Mouse (Mus musculus) MEL (cell line): ENCODE measurements at regions not wholly inside any gene's neighbourhood (a gene's known extent, or its start where the extent isn't known, plus 50 kb on each side); places are given as distances from the start of the nearest gene placed in this dataset.

Experiments
- DNase-seq: peaks from one replicate; pipeline ENCODE4 v3.0.0; 2011; ENCODE audit warnings: low read depth, low spot score
- H3K27ac ChIP-seq: 2 replicates; pipeline ENCODE4 v1.5.1; 2012; ENCODE audit warnings: low read depth, mild to moderate bottlenecking, control low read depth, low read length, moderate library complexity; ENCODE audit not compliant: control insufficient read depth
- H3K27me3 ChIP-seq, 2 experiments: fragments of 150-350 bp in 1 of 2; sonication (generic) in 1 of 2; 2 replicates each; pipeline ENCODE4 v1.6.1; 2012; ENCODE audit warnings: low read length in 2 of 2, mild to moderate bottlenecking in 2 of 2, improper control_type of control experiment in 1 of 2, moderate library complexity in 1 of 2; ENCODE audit not compliant: insufficient read depth in 2 of 2, control insufficient read depth in 1 of 2
- H3K36me3 ChIP-seq, 2 experiments: 2 replicates each; pipeline ENCODE4 v1.6.1; 2012 to 2014; ENCODE audit warnings: low read length in 2 of 2, improper control_type of control experiment in 1 of 2, inconsistent platforms in 1 of 2, mild to moderate bottlenecking in 1 of 2; ENCODE audit not compliant: insufficient read depth in 2 of 2, control insufficient read depth in 1 of 2
- H3K4me1 ChIP-seq, 2 experiments: fragments of 150-350 bp in 1 of 2; sonication (generic) in 1 of 2; 2 replicates each; pipeline ENCODE4 v1.6.1; 2012; ENCODE audit warnings: low read length in 2 of 2, improper control_type of control experiment in 1 of 2, mild to moderate bottlenecking in 1 of 2; ENCODE audit not compliant: insufficient read depth in 2 of 2, control insufficient read depth in 1 of 2
- H3K4me3 ChIP-seq, 2 experiments: fragments of 150-350 bp in 1 of 2; sonication (generic) in 1 of 2; 2 replicates each; pipeline ENCODE4 v1.5.1; 2012; ENCODE audit warnings: low read depth in 2 of 2, low read length in 2 of 2, mild to moderate bottlenecking in 2 of 2, moderate library complexity in 2 of 2, control low read depth in 1 of 2, improper control_type of control experiment in 1 of 2; ENCODE audit not compliant: control insufficient read depth in 1 of 2, insufficient read depth in 1 of 2
- H3K79me2 ChIP-seq: 2 replicates; pipeline ENCODE4 v1.6.1; 2012; ENCODE audit warnings: mild to moderate bottlenecking, low read length, moderate library complexity; ENCODE audit not compliant: control insufficient read depth, poor library complexity, insufficient read depth
- H3K9ac ChIP-seq: 2 replicates; pipeline ENCODE4 v1.6.1; 2012; ENCODE audit warnings: low read depth, mild to moderate bottlenecking, control low read depth, low read length, moderate library complexity; ENCODE audit not compliant: control insufficient read depth, poor library complexity, severe bottlenecking
- H3K9me3 ChIP-seq: fragments of 150-350 bp; sonication (generic); replicated peaks from 2 replicates; pipeline ENCODE4 v1.6.1; 2012; ENCODE audit warnings: mild to moderate bottlenecking, low read length, improper control_type of control experiment, moderate library complexity; ENCODE audit not compliant: insufficient read depth
- BHLHE40 ChIP-seq: IDR thresholded peaks from 2 replicates; pipeline ENCODE4 v1.6.1; 2012; ENCODE audit warnings: low read depth, mild to moderate bottlenecking, inconsistent platforms, low read length, improper control_type of control experiment, borderline replicate concordance
- CHD1 ChIP-seq: IDR thresholded peaks from 2 replicates; pipeline ENCODE4 v1.6.1; 2012; ENCODE audit warnings: low read depth, mild to moderate bottlenecking, inconsistent platforms, low read length, improper control_type of control experiment
- CHD2 ChIP-seq: IDR thresholded peaks from 2 replicates; pipeline ENCODE4 v1.6.1; 2011; ENCODE audit warnings: low read length, improper control_type of control experiment
- CTCF ChIP-seq, 3 experiments: IDR thresholded peaks in 2 of 3; conservative IDR thresholded peaks in 1 of 3; 2 replicates each; pipeline ENCODE4 v1.5.1; 2011 to 2012; ENCODE audit warnings: low read length in 3 of 3, low read depth in 2 of 3, mild to moderate bottlenecking in 2 of 3, improper control_type of control experiment in 1 of 3, inconsistent platforms in 1 of 3, mixed read lengths in 1 of 3, moderate library complexity in 1 of 3; ENCODE audit not compliant: control insufficient read depth in 1 of 3, insufficient read depth in 1 of 3, poor library complexity in 1 of 3, severe bottlenecking in 1 of 3
- GABPA ChIP-seq: IDR thresholded peaks from 2 replicates; pipeline ENCODE4 v1.6.1; 2012; ENCODE audit warnings: low read depth, mild to moderate bottlenecking, inconsistent platforms, low read length, improper control_type of control experiment, moderate library complexity
- HCFC1 ChIP-seq: IDR thresholded peaks from 2 replicates; pipeline ENCODE4 v1.6.1; 2012; ENCODE audit warnings: low read depth, mild to moderate bottlenecking, inconsistent platforms, low read length, improper control_type of control experiment, moderate library complexity
- KAT2A ChIP-seq: conservative IDR thresholded peaks from 2 replicates; pipeline ENCODE4 v1.6.1; 2012; ENCODE audit warnings: low read depth, low read length, improper control_type of control experiment, inconsistent platforms
- MXI1 ChIP-seq: IDR thresholded peaks from 2 replicates; pipeline ENCODE4 v1.6.1; 2011; ENCODE audit warnings: mild to moderate bottlenecking, low read depth, low read length, improper control_type of control experiment
- NRF1 ChIP-seq: IDR thresholded peaks from 2 replicates; pipeline ENCODE4 v1.6.1; 2014; ENCODE audit warnings: low read depth, mild to moderate bottlenecking, inconsistent platforms, low read length, improper control_type of control experiment, moderate library complexity; ENCODE audit not compliant: poor library complexity, insufficient read depth, severe bottlenecking
- POLR2AphosphoS5 ChIP-seq: IDR thresholded peaks from 2 replicates; pipeline ENCODE4 v1.6.1; 2012; ENCODE audit warnings: low read depth, borderline replicate concordance, mild to moderate bottlenecking, inconsistent platforms, low read length, moderate library complexity, mixed read lengths
- RAD21 ChIP-seq: IDR thresholded peaks from 2 replicates; pipeline ENCODE4 v1.6.1; 2011; ENCODE audit warnings: mild to moderate bottlenecking, low read depth, low read length, improper control_type of control experiment
- RCOR1 ChIP-seq: IDR thresholded peaks from 2 replicates; pipeline ENCODE4 v1.6.1; 2012; ENCODE audit warnings: low read depth, mild to moderate bottlenecking, inconsistent platforms, low read length, improper control_type of control experiment
- SIN3A ChIP-seq: IDR thresholded peaks from 2 replicates; pipeline ENCODE4 v1.6.1; 2012; ENCODE audit warnings: low read length, improper control_type of control experiment, inconsistent platforms
- TBP ChIP-seq: IDR thresholded peaks from 2 replicates; pipeline ENCODE4 v1.8.0; 2011; ENCODE audit warnings: low read depth, low read length, improper control_type of control experiment
- TCF12 ChIP-seq: IDR thresholded peaks from 2 replicates; pipeline ENCODE4 v1.6.1; 2014; ENCODE audit warnings: low read depth, mild to moderate bottlenecking, inconsistent platforms, low read length, improper control_type of control experiment, moderate library complexity
- UBTF ChIP-seq: IDR thresholded peaks from 2 replicates; pipeline ENCODE4 v1.6.1; 2012; ENCODE audit warnings: low read depth, mild to moderate bottlenecking, inconsistent platforms, low read length, improper control_type of control experiment, moderate library complexity, borderline replicate concordance; ENCODE audit not compliant: insufficient read depth
- ZC3H11A ChIP-seq: IDR thresholded peaks from 2 replicates; pipeline ENCODE4 v1.6.1; 2012; ENCODE audit warnings: low read depth, mild to moderate bottlenecking, inconsistent platforms, low read length, improper control_type of control experiment
- ZKSCAN1 ChIP-seq: IDR thresholded peaks from 2 replicates; pipeline ENCODE4 v1.6.1; 2012; ENCODE audit warnings: low read depth, mild to moderate bottlenecking, inconsistent platforms, low read length, improper control_type of control experiment, moderate library complexity
- ZMIZ1 ChIP-seq: IDR thresholded peaks from 2 replicates; pipeline ENCODE4 v1.6.1; 2012; ENCODE audit warnings: low read depth, mild to moderate bottlenecking, inconsistent platforms, low read length, improper control_type of control experiment, moderate library complexity

GRCm38 (mm10) chr17:85908709-85909108, 220.6 kb upstream of the Six2 start:
- Histone ChIP-seq H3K9ac (no peak overlapping the region), H3K9me3 (no peaks in the 10 kb centered on the region), H3K36me3 (no peaks in the 10 kb centered on the region), H3K27me3 (0 out of 4 replicates have a peak, but pooled peaks cover 0 to 2% of the 10 kb centered on the region in 2 experiments), H3K4me1 (no peaks in the 10 kb centered on the region), H3K4me3 (no peak overlapping the region), H3K27ac (no peak overlapping the region), H3K79me2 (no peaks in the 10 kb centered on the region)
- no peak for TF ChIP-seq RCOR1
- TF ChIP-seq CHD1: no peak
- TF ChIP-seq HCFC1: no peak
- no peak for TF ChIP-seq SIN3A
- no peak for TF ChIP-seq CHD2
- TF ChIP-seq ZKSCAN1: no peak
- TF ChIP-seq TBP: no peak
- TF ChIP-seq NRF1: no peak
- TF ChIP-seq MXI1: no peak
- TF ChIP-seq ZMIZ1: no peak
- DNase-seq: no peak

DNA sequence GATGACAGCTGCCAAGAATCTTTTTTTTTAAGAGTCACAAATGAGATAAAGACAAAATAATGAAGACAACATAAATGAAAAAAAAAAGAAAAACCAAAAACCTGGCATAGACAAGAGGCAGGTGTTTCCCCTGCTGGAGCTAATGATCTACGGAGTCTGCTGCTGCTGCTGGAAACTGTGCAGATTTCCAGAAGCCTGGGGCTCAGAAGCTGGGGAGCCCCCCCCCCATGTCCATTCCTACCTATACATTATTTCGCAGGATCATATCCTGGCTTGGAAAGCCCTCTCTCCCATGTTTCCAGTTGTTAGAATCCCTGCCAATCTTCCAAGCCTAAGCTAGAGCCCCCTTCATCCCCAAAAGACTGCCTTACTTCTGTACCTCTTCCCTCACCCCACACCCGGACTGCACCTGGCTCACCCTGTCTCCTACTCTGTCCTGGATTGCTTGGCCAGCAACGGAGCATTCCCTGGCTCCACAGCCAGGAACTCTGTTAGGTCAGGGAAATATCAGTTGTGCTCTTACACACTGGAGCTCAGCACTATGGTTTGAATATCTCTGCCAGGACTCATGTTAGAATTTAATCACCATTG, 218.6 kb upstream of the Six2 start:
- no peaks in the 10 kb centered on the region for H3K36me3 ChIP-seq
- no peak for DNase-seq
- H3K27ac ChIP-seq: no peak overlapping the region
- H3K4me1 ChIP-seq: no peaks in the 10 kb centered on the region
- H3K79me2 ChIP-seq: no peaks in the 10 kb centered on the region
- no peak overlapping the region for H3K4me3 ChIP-seq
- no peak overlapping the region for H3K9ac ChIP-seq
- H3K27me3 ChIP-seq: peaks cover 0 to 1% of the 10 kb centered on the region in 2 experiments; a peak in 1 of 4 replicates
- H3K9me3 ChIP-seq: no peaks in the 10 kb centered on the region
- TF ChIP-seq ZKSCAN1 (no peak), CTCF (IDR thresholded peaks at IDR 0.05 in 2 of 3, conservative IDR thresholded peaks at IDR 0.05 in 1 of 3; ENCODE audit: control insufficient read depth in 1 of 3, insufficient read depth in 1 of 3, low read depth in 2 of 3, low read length in 3 of 3, poor library complexity in 1 of 3, severe bottlenecking in 1 of 3) (no peak), POLR2AphosphoS5 (no peak), ZC3H11A (no peak), KAT2A (no peak)

DNA sequence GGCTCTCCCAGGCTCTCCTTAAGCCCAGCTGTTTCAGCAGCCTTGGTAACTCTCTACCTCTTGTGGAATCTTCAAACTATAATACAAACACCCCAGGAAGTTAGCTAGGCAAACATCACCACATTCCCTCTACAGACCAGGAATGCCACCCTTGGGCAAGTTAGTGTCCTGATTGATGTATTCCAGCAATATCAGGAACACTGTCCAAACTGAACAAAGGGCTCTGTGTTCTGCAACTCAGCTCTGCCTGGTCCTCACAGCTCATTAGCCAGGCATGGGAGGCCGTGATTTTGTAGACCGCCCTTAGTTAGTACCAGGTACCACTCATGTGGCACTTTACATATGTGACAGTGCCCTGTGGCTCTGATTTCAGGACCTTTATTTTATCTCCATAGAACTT, 214.5 kb upstream of the Six2 start:
- no peaks in the 10 kb centered on the region for H3K79me2 ChIP-seq
- H3K27me3 ChIP-seq: peaks cover 2% of the 10 kb centered on the region in 2 experiments
- DNase-seq: no peak
- no peaks in the 10 kb centered on the region for H3K36me3 ChIP-seq
- H3K4me3 ChIP-seq: no peak overlapping the region
- no peak for TF ChIP-seq UBTF
- TF ChIP-seq RAD21: no peak
- no peak for TF ChIP-seq KAT2A
- TF ChIP-seq MXI1: no peak
- TF ChIP-seq BHLHE40: no peak
- TF ChIP-seq GABPA: no peak
- TF ChIP-seq CHD1: no peak
- TF ChIP-seq TCF12: no peak
- H3K27ac ChIP-seq: no peak overlapping the region
- no peaks in the 10 kb centered on the region for H3K9me3 ChIP-seq
- H3K4me1 ChIP-seq: no peaks in the 10 kb centered on the region
- H3K9ac ChIP-seq: no peak overlapping the region
